Mouse (Mus musculus): ENCODE results near the gene Hnrnpm. TPM values are rescaled to one million over a fixed set of nuclear protein-coding genes. Genes with fewer than 3 reads are reported as not detected.

Gene Hnrnpm
- total and polyA plus RNA-seq, 3 experiments, result 203 to 473 (median 420) TPM

- no peaks in the 10 kb centered on the region for H3K9me3 ChIP-seq (replicated peaks; ENCODE audit: insufficient read depth, low read length)
- no peaks in the 10 kb centered on the region for H3K27me3 ChIP-seq (ENCODE audit: control insufficient read depth in 1 of 2, insufficient read depth in 2 of 2, low read length in 2 of 2)
- no peak overlapping the region for H3K4me3 ChIP-seq (ENCODE audit: control insufficient read depth in 1 of 2, insufficient read depth in 1 of 2, low read depth in 2 of 2, low read length in 2 of 2)
- DNase-seq (ENCODE audit: low read depth, low spot score), result no peak
- no peak overlapping the region for H3K27ac ChIP-seq (ENCODE audit: control insufficient read depth, low read depth, low read length)
- H3K9ac ChIP-seq (ENCODE audit: control insufficient read depth, low read depth, low read length, poor library complexity, severe bottlenecking), result no peak overlapping the region
- peaks cover 0 to 12% of the 10 kb centered on the region in 2 experiments; a peak in 2 of 4 replicates for H3K4me1 ChIP-seq (ENCODE audit: control insufficient read depth in 1 of 2, insufficient read depth in 2 of 2, low read length in 2 of 2)
- TF ChIP-seq UBTF (IDR thresholded peaks at IDR 0.05; ENCODE audit: borderline replicate concordance, insufficient read depth, low read depth, low read length) (no peak), KAT2A (conservative IDR thresholded peaks at IDR 0.05; ENCODE audit: low read depth, low read length) (no peak), SIN3A (IDR thresholded peaks at IDR 0.05; ENCODE audit: low read length) (no peak), EP300 (IDR thresholded peaks at IDR 0.05; ENCODE audit: low read depth in 1 of 2, low read length in 2 of 2) (no peak), MXI1 (IDR thresholded peaks at IDR 0.05; ENCODE audit: low read depth, low read length) (no peak), JUND (IDR thresholded peaks at IDR 0.05; ENCODE audit: low read depth, low read length) (no peak), ZNF384 (IDR thresholded peaks at IDR 0.05; ENCODE audit: low read depth, low read length) (no peak), CTCF (IDR thresholded peaks at IDR 0.05 in 2 of 3, conservative IDR thresholded peaks at IDR 0.05 in 1 of 3; ENCODE audit: control insufficient read depth in 1 of 3, insufficient read depth in 1 of 3, low read depth in 2 of 3, low read length in 3 of 3, poor library complexity in 1 of 3, severe bottlenecking in 1 of 3) (no peak), RAD21 (IDR thresholded peaks at IDR 0.05; ENCODE audit: low read depth, low read length) (no peak), USF2 (IDR thresholded peaks at IDR 0.05; ENCODE audit: borderline replicate concordance in 1 of 2, insufficient read depth in 1 of 2, low read depth in 1 of 2, low read length in 2 of 2) (no peak), NELFE (IDR thresholded peaks at IDR 0.05; ENCODE audit: low read depth, low read length) (no peak), BHLHE40 (IDR thresholded peaks at IDR 0.05; ENCODE audit: borderline replicate concordance, low read depth, low read length) (no peak), ELF1 (IDR thresholded peaks at IDR 0.05; ENCODE audit: low read depth, low read length) (no peak), POLR2AphosphoS2 (IDR thresholded peaks at IDR 0.05; ENCODE audit: low read length) (no peak), MAX (IDR thresholded peaks at IDR 0.05; ENCODE audit: low read length) (no peak), TBP (IDR thresholded peaks at IDR 0.05; ENCODE audit: low read depth, low read length) (no peak), MEF2A (IDR thresholded peaks at IDR 0.05; ENCODE audit: extremely low read depth, insufficient replicate concordance, low read depth, low read length, poor library complexity, severe bottlenecking) (no peak), POLR2A (IDR thresholded peaks at IDR 0.05; ENCODE audit: control insufficient read depth in 1 of 2, insufficient read depth in 1 of 2, low read depth in 1 of 2, low read length in 2 of 2, poor library complexity in 1 of 2) (no peak), CHD1 (IDR thresholded peaks at IDR 0.05; ENCODE audit: low read depth, low read length) (no peak), GABPA (IDR thresholded peaks at IDR 0.05; ENCODE audit: low read depth, low read length) (no peak)
- peaks cover 0 to 7% of the 10 kb centered on the region in 2 experiments; a peak in 2 of 4 replicates for H3K36me3 ChIP-seq (ENCODE audit: control insufficient read depth in 1 of 2, insufficient read depth in 2 of 2, low read length in 2 of 2)
- peaks cover 1% of the 10 kb centered on the region; the same call in 1 of the 2 replicates for H3K79me2 ChIP-seq (ENCODE audit: control insufficient read depth, insufficient read depth, low read length, poor library complexity)
These were observed 56.3 kb downstream of the Hnrnpm start for GRCm38 (mm10) chr17:33630171-33630895.
